Mouse (Mus musculus) intestine, postnatal 0 days (tissue): ENCODE measurements around the gene Stat5b. TPM values are rescaled to one million over a fixed set of nuclear protein-coding genes. Genes with fewer than 3 reads are reported as not detected.

Experiments used
- ATAC-seq: fragments of 200-750 bp; cut with Nextera tagmentation; 2 replicates; pipeline ENCODE4 v1.8.0; 2017; ENCODE audit warnings: mild to moderate bottlenecking, moderate TSS enrichment, moderate library complexity
- H3K27ac ChIP-seq: fragments of 300-500 bp; sonication (generic); 2 replicates; pipeline ENCODE4 v1.5.1; 2014; ENCODE audit warnings: mild to moderate bottlenecking, low read depth, low read length, moderate library complexity
- H3K27me3 ChIP-seq: fragments of 300-500 bp; sonication (generic); replicated peaks from 2 replicates; pipeline ENCODE4 v1.6.1; 2014; ENCODE audit warnings: low read length, mixed read lengths; ENCODE audit not compliant: control insufficient read depth, insufficient read depth
- H3K36me3 ChIP-seq: fragments of 300-500 bp; sonication (generic); 2 replicates; pipeline ENCODE4 v1.6.1; 2014; ENCODE audit warnings: mild to moderate bottlenecking, moderate library complexity; ENCODE audit not compliant: control insufficient read depth, insufficient read depth
- H3K4me1 ChIP-seq: fragments of 300-500 bp; sonication (generic); replicated peaks from 2 replicates; pipeline ENCODE4 v1.6.1; 2014; ENCODE audit warnings: antibody characterized with exemption, low read length, mixed read lengths; ENCODE audit not compliant: control insufficient read depth, insufficient read depth
- H3K4me2 ChIP-seq: fragments of 300-500 bp; sonication (generic); replicated peaks from 2 replicates; pipeline ENCODE4 v1.6.1; 2014; ENCODE audit warnings: low read depth, mild to moderate bottlenecking, moderate library complexity
- H3K4me3 ChIP-seq: fragments of 300-500 bp; sonication (generic); 2 replicates; pipeline ENCODE4 v1.5.1; 2014; ENCODE audit warnings: low read depth, low read length
- H3K9ac ChIP-seq: fragments of 300-500 bp; sonication (generic); 2 replicates; pipeline ENCODE4 v1.6.1; 2014; ENCODE audit warnings: mild to moderate bottlenecking, low read depth, low read length
- H3K9me3 ChIP-seq: fragments of 300-500 bp; sonication (generic); 2 replicates; pipeline ENCODE4 v1.6.1; 2016; ENCODE audit warnings: mixed run types; ENCODE audit not compliant: control insufficient read depth
- CTCF ChIP-seq: sonication (generic); IDR thresholded peaks from 2 replicates; pipeline ENCODE4 v1.5.1; 2016; ENCODE audit warnings: low read depth, mild to moderate bottlenecking, control low read depth, antibody characterized with exemption, moderate library complexity
- WGBS: fragments of 180-500 bp; shearing (Covaris S2); extraction: QIAGEN DNeasy Blood & Tissue Kit; methylation state at CpG from one replicate; pipeline ENCODE4 v1.1.7; 2014; 5-methylcytosine and 5-hydroxymethylcytosine counted together
- polyA plus RNA-seq: library from polyadenylated mRNA; unstranded; fragments of >200 nt; fragmentation: Nextera tagmentation; extraction: Ambion mirVana; gene quantifications from 2 replicates; pipeline ENCODE4 v1.2.1, GENCODE M21; 2015

Gene Stat5b
- polyA plus RNA-seq, 1 experiment from 2014 or later: 13.0 TPM

GRCm38 (mm10) chr11:100847572-100847971, 3.0 kb downstream of the Stat5b start:
- TF ChIP-seq CTCF: no peak
- Histone ChIP-seq H3K4me2 (no peak overlapping the region), H3K36me3 (no peaks in the 10 kb centered on the region), H3K9ac (no peak overlapping the region), H3K27ac (no peak overlapping the region), H3K4me3 (no peak overlapping the region), H3K4me1 (peaks cover 6% of the 10 kb centered on the region; the same call in 1 of the 2 replicates), H3K9me3 (no peaks in the 10 kb centered on the region), H3K27me3 (no peaks in the 10 kb centered on the region)
- WGBS: 89% methylated on average over 4 of the region's 4 CpGs
- no peak for ATAC-seq

GRCm38 (mm10) chr11:100845793-100846192, 4.7 kb downstream of the Stat5b start:
- H3K4me2 ChIP-seq: no peak overlapping the region
- no peaks in the 10 kb centered on the region for H3K9me3 ChIP-seq
- no peak for TF ChIP-seq CTCF
- no peak overlapping the region for H3K9ac ChIP-seq
- ATAC-seq: no peak
- 82% methylated on average over 6 of the region's 6 CpGs for WGBS
- H3K27me3 ChIP-seq: no peaks in the 10 kb centered on the region
- H3K36me3 ChIP-seq: no peaks in the 10 kb centered on the region
- no peak overlapping the region for H3K27ac ChIP-seq
- peaks cover 6% of the 10 kb centered on the region; the same call in 1 of the 2 replicates for H3K4me1 ChIP-seq
- no peak overlapping the region for H3K4me3 ChIP-seq

- H3K27ac ChIP-seq: no peak overlapping the region
- H3K4me1 ChIP-seq: peaks cover 5% of the 10 kb centered on the region; the same call in 1 of the 2 replicates
- 86% methylated on average over 4 of the region's 4 CpGs for WGBS
- no peaks in the 10 kb centered on the region for H3K36me3 ChIP-seq
- no peaks in the 10 kb centered on the region for H3K9me3 ChIP-seq
- H3K4me2 ChIP-seq: no peak overlapping the region
- no peak for TF ChIP-seq CTCF
- no peak for ATAC-seq
- H3K9ac ChIP-seq: no peak overlapping the region
- H3K27me3 ChIP-seq: no peaks in the 10 kb centered on the region
- no peak overlapping the region for H3K4me3 ChIP-seq
Measured at GRCm38 (mm10) chr11:100844121-100844520, 6.4 kb downstream of the Stat5b start.

- no peak for ATAC-seq
- 82% methylated on average over 8 of the region's 8 CpGs for WGBS
Measured at GRCm38 (mm10) chr11:100843070-100843669, 7.4 kb downstream of the Stat5b start.

GRCm38 (mm10) chr11:100842025-100842424, 8.5 kb downstream of the Stat5b start:
- TF ChIP-seq CTCF: no peak
- Histone ChIP-seq H3K4me1 (peaks cover 2% of the 10 kb centered on the region; the same call in 1 of the 2 replicates), H3K27ac (no peak overlapping the region), H3K27me3 (no peaks in the 10 kb centered on the region), H3K9me3 (no peaks in the 10 kb centered on the region), H3K4me2 (no peak overlapping the region), H3K36me3 (no peaks in the 10 kb centered on the region), H3K9ac (no peak overlapping the region), H3K4me3 (no peak overlapping the region)
- ATAC-seq: no peak
- 57% methylated on average over 7 of the region's 7 CpGs for WGBS

More at GRCm38 (mm10) chr11:100843070-100843669, 7.4 kb downstream of the Stat5b start:
- no peaks in the 10 kb centered on the region for H3K27me3 ChIP-seq
- H3K4me2 ChIP-seq: no peak overlapping the region
- no peak overlapping the region for H3K4me3 ChIP-seq
- no peaks in the 10 kb centered on the region for H3K36me3 ChIP-seq
- H3K9me3 ChIP-seq: no peaks in the 10 kb centered on the region
- no peak overlapping the region for H3K27ac ChIP-seq
- no peak overlapping the region for H3K9ac ChIP-seq
- peaks cover 2% of the 10 kb centered on the region; the same call in 1 of the 2 replicates for H3K4me1 ChIP-seq
- no peak for TF ChIP-seq CTCF

GRCm38 (mm10) chr11:100840866-100841265, 9.7 kb downstream of the Stat5b start:
- Histone ChIP-seq H3K4me2 (no peak overlapping the region), H3K4me1 (0 out of 2 replicates have a peak, but pooled peaks cover 2% of the 10 kb centered on the region), H3K9me3 (no peaks in the 10 kb centered on the region), H3K9ac (no peak overlapping the region), H3K27ac (no peak overlapping the region), H3K4me3 (no peak overlapping the region), H3K36me3 (no peaks in the 10 kb centered on the region), H3K27me3 (no peaks in the 10 kb centered on the region)
- ATAC-seq: no peak
- 71% methylated on average over 12 of the region's 12 CpGs for WGBS
- no peak for TF ChIP-seq CTCF
